Mouse (Mus musculus) bone marrow, adult 2 months (tissue): ENCODE results near the gene Hist2h2ac.

Source experiments
- CTCF ChIP-seq: fragments of 200-500 bp; IDR thresholded peaks from 2 replicates; pipeline ENCODE4 v1.5.1; 2011; ENCODE audit warnings: low read length, control low read depth; ENCODE audit not compliant: control insufficient read depth, insufficient read depth
- POLR2A ChIP-seq: fragments of 200-500 bp; IDR thresholded peaks from 2 replicates; pipeline ENCODE4 v1.6.1; 2011; ENCODE audit warnings: low read depth, mild to moderate bottlenecking, control low read depth, low read length, borderline replicate concordance; ENCODE audit not compliant: control insufficient read depth

DNA sequence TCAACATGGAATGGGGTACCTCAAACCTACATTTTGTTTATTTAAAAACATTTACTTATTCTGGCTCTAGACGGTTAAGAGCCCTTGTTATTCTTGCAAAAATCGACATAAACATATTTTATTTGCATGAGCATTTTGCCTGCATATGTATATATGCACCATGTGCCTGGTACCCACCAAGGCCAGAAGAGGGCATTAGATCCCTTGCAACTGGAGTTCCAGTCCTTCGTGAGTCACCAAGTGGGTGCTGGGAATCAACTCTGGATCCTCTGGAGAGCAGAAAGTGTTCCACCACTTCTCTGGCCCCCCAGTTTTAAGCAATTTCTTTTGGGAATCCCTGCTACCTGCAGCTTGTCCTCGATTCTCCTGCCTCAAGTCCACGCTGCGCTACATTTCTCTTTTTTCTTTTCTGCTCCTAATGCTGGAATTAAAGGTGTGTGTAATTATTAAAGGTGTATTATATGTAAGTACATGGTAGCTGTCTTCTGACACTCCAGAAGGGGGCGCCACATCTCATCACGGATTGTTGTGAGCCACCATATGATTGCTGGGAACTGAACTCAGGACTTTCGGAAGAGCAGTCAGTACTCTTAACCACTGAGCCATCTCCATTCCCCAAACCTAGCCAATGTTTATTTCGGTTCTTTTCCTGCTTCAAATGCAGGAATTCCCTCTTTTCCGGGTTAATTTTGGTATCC, 24.9 kb downstream of the Hist2h2ac start:
- no peak for TF ChIP-seq CTCF
- TF ChIP-seq POLR2A: no peak
